Mouse (Mus musculus): ENCODE data around the gene Hectd2.
A peak's percentile ranks its signal among the peaks of the same experiment; 100 is the strongest.

Hectd2 gene

DNA sequence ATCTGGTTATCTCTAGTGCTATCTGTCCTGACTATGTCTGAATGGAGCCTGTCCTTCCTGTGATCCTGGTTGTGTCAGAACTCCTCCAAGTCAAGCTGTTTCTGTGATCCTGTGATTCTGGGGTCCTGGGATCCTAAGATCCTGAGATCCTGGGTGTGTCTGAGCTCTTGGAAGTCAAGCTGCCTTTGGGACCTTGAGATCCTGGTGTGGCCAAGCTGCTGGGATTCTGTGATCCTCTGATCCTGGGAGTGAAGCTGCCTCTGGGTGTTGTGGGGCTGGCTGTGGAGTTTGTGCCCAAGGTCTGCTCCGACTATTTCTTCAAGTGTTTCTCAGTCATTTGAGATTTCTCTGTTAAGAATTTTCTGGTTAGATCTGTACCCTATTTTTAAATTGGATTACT, 98.2 kb downstream of the Hectd2 start:
- DNase-seq (ENCODE audit: low spot score), result no peak

DNA sequence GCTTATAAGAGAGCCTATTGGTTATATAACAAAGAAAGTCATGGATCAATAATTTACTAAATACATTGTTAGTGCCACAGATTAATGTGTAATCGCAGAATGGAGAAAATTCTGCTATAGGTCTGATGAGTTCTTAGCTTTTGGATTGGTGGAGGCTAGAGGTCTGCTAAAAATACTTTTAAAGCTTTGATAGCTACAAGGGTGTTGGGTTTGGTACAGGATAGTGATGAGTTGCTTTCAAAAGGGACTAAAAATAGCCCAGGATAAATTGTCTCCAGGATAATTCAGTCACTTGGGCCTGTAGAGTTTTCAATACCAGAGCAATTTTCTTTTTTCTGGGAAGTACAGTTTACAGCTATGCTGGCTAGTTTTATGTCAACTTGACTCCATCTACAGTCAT, 108.3 kb downstream of the Hectd2 start:
- DNase-seq (ENCODE audit: low spot score), result no peak

DNA sequence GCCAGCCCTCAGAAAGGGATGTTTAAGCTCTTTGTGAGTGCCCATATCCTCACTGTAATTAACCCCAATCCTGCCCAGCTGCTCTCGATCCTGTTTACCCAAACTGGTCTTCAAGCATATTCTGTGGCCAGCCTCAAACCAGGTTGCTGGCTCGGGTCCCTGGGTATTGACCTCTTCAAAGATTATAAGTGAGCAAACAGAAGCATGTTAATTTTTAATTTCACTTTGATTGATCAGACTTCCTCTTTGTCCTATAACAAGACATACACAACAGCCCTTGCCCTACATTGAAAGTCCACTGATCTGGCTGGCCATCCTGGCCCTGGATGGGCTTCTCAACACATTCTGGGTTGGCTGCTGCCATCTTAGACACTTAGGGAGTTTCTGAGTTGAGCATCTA, 109.5 kb downstream of the Hectd2 start:
- DNase-seq (ENCODE audit: low spot score), result no peak

DNA sequence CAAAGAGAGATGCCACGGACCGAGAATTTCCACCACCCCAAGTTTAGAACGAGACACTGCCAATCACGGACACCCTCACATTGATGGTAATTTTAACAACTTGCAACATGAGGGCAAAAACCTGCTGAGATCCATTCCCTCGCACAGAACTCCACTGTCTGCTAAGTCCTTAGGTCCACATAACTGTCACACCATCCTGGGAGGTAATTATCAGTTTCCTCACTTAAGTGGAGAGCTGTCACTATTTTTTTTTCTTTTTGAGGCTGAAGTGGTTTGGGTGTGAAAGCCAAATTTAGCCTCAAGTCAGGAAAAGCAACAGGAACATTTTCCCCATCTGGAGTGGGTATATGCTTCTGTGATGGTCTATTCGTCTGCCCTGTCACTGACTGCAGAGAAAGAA, 110.0 kb downstream of the Hectd2 start:
- DNase-seq (ENCODE audit: low spot score), result no peak

DNA sequence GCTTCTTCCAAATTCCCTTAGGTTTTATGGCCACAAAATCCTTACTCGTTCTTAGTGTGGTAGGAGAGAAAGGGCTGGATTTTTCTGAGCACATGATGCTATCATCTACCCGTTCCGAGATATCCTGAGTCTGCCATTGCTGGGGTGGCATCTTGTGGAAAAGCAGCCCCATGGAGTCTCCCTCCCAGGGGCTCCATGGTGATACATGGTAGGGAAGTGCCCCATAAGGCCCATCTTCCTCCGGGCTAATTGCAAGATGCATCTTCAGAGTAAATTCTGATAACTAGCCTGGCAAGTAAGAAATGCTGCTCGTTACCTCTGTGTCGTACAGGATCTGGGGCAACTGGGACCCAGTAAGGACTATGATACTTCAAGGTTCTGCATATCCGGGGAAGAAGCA, 110.8 kb downstream of the Hectd2 start:
- no peak for DNase-seq (ENCODE audit: low spot score)

DNA sequence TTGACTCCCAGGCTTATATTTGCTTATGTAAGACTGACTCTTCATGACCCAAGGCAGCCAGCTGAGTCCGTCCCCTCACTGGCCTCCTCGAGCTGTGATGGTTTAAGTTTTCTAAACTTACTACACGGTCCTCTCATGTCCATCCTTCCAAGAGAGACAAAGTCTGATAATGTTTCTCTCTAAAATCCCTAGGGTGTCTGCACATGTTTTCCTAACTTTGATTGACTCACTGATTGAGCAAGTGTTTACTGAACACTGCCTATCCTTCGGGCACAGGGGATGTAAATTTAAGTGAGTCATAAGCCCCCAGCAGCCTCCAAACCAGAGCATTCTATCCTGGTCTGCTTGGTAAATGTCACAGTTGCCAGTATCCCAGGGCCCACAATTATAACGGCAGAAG, 111.2 kb downstream of the Hectd2 start:
- no peak for DNase-seq (ENCODE audit: low spot score)

DNA sequence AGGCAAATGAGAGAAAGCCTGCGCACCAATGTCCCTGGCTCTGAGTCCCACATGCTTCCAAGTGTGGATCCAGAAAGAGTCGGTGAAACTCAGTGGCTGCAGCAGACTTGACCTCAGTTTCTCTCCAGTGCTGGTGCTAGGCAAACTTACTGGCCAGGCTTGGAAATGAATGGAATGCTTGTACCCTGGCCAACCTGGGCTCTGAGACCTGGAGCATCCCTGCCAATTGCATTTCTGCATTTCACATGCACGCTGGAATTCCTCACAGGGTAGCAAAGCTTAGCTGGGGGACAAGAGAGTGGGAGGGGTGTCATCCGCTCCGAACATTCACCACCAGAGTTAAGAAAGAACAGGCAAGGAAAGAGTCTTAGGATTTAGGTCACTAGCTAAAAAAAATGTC, 112.0 kb downstream of the Hectd2 start:
- DNase-seq (ENCODE audit: low spot score), result no peak

DNA sequence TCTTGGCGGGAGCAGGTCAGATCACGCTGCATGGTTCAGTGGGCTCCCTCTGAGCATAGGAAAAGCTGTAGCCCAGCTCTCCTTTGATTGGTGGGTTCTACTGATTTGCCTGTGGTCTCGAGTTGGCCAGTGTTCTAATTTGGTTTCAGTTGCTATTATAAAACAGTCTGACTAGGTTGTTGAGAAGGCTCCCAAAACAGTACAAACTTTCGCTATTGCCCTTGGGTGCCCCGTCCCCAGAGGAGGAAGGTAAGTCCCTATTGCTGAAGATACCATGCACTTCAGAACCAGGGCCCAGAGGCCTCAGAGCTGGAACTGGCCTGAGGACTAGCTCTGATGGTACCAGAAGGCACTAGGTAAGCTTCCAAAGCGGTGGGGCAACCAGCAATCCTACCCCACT, 112.9 kb downstream of the Hectd2 start:
- DNase-seq (ENCODE audit: low spot score), result no peak

DNA sequence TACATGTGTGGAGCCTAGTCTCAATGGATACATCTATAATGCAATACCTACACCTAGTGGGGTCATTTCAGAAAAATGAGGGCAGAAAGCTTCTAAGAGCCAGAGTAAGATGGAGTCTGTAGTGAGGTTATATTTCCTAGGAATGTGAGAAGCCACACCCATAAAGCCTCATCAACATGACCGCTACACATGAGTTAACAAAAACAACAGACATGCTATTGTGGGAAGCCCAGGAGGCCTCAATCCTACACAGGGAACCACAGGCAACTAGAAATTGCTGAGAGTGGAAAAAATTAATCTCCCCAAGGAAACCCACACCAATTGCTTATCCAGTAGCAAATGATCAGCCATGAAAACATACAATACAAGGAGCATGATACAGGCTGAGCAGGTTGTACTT, 113.7 kb downstream of the Hectd2 start:
- DNase-seq (ENCODE audit: low spot score), result no peak

DNA sequence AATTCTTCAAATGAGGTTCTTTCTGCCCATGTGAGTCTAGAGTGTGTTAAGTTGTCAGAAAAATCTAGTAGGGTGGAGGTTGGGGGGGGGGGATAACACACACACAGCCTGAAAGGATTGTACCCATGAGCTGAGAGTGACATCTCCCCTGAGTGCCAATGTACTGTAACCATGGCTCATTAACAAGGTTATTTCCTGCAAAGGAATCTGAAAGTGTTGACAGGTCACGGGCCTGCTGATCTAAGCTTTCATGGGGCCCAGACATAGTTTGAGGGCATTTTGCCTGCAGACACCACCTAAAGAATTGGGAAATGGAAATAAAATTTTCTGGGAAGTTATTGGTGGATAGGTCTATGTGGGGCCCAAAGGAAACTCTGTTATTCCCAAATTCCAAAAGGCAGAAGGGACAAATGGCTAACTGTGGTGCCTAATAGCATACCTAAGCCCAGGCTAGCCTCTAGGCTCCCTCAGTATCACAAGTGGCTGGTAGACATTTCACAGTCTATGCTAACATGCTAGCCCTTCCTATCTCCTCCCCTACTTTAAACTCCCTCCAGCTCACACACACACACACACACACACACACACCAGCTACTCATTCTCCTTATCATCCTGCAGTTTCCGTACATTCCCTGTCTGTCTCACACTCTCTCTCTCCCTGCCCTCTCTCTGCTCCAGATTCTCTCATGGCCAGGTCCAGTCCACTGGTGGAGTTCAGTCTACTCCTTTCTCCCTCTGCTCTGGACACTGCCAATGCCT, 114.6 kb downstream of the Hectd2 start:
- no peak for DNase-seq (ENCODE audit: low spot score)

DNA sequence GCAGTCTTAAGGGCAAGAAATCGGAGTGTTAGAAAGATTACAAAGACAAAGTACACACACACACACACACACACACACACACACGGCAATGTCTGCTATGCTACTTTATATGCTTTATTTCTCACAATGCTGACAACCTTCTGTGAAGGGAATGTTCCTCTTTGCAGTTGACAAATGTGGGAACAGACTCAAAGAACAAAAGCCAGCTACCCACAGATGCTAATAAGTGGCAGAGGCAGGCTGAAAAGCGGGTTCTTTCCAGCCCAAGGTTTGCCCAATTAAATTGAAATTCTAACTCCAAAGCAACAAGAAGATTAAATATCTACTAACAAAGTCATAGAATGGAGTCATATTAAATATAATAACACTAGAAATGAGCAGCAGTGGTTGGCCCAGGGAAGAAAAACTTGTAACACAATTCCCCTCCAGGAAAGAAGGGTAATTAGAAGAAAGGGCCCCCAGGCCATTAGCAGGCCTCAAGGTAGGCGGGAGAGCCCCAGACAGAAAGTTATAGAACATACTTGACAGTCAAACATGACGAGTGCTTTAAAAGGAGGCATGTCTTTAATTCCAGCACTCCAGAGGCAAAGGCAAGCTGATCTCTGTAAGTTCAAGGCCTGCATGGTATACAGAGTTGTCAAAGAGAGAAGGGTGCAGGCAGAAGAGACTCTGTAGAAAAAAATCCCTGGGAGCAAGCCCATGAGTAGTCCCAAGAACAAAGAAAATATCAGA, 115.4 kb downstream of the Hectd2 start:
- DNase-seq (ENCODE audit: low spot score), result peak; percentile 22
